In the genomic region with DNA sequence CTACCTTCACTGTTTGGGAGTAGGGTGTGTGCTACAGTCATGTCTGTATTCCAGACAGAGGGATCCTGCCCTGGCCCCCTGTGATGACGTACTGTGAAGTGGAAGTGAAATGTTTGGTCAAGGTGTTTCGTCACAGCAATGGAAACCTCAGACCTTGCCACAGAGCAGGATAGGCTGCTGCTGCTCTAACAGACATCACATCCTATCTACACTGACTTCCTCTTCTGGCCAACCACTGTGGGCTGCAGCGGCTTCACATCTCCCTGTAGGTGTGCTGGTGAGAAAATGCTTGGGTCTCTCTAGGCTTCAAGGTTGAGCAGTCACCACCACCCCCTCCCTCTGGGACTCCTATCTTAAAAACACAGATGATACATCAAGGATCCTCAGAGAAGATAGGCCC, we compare ENCODE assay signal across 9 mouse cellular contexts. TPM values are rescaled to one million over a fixed set of nuclear protein-coding genes. Genes with fewer than 3 reads are reported as not detected.
DNase-seq lines count a peak whose midpoint lies in the region; ATAC-seq and TF ChIP-seq lines count a peak whose summit lies in the region.
"Had no signal": no experiment of that assay in that cellular context is flagged by ENCODE, and none has a peak within 500 bp of the region (broad histone marks: within the 10 kb centered on the region; RNA-seq: fewer than 3 reads in every experiment).

No protein-coding gene starts in this region.

- 53% methylated on average over 3 of the region's 3 CpGs for WGBS in heart, embryonic 13.5 days
- WGBS in liver, embryonic 16.5 days (ENCODE audit: insufficient replicate concordance) = 5% methylated on average over 3 of the region's 3 CpGs

- H3K36me3 ChIP-seq in heart, embryonic 13.5 days = 0 out of 2 replicates have a peak, but pooled peaks cover 6% of the 10 kb centered on the region
- H3K36me3 ChIP-seq in MEL (ENCODE audit: control insufficient read depth in 1 of 2, insufficient read depth in 2 of 2, low read length in 2 of 2) = no peaks in the 10 kb centered on the region; a peak in 1 of 4 replicates
- no peaks in the 10 kb centered on the region for H3K36me3 ChIP-seq in liver, embryonic 16.5 days (ENCODE audit: control insufficient read depth, insufficient read depth)
- H3K36me3 ChIP-seq: hindbrain, embryonic 10.5 days had no signal

- TF ChIP-seq RAD21 in MEL (IDR thresholded peaks at IDR 0.05; ENCODE audit: low read depth, low read length) = no peak

- no peaks in the 10 kb centered on the region for H3K27me3 ChIP-seq in heart, embryonic 13.5 days (replicated peaks)
- H3K27me3 ChIP-seq in MEL (ENCODE audit: control insufficient read depth in 1 of 2, insufficient read depth in 2 of 2, low read length in 2 of 2) = peaks cover 6 to 11% of the 10 kb centered on the region in 2 experiments; a peak in 3 of 4 replicates
- H3K27me3 ChIP-seq in liver, embryonic 16.5 days (ENCODE audit: control insufficient read depth, insufficient read depth, low read depth, low read length) = no peaks in the 10 kb centered on the region

- no peaks in the 10 kb centered on the region for H3K9me3 ChIP-seq in heart, embryonic 13.5 days
- H3K9me3 ChIP-seq in MEL (replicated peaks; ENCODE audit: insufficient read depth, low read length) = no peaks in the 10 kb centered on the region
- H3K9me3 ChIP-seq in liver, embryonic 16.5 days (replicated peaks; ENCODE audit: control insufficient read depth, low read length) = no peaks in the 10 kb centered on the region
- H3K9me3 ChIP-seq: hindbrain, embryonic 10.5 days had no signal

- TF ChIP-seq POLR2A in MEL (IDR thresholded peaks at IDR 0.05; ENCODE audit: control insufficient read depth in 1 of 2, insufficient read depth in 1 of 2, low read depth in 1 of 2, low read length in 2 of 2, poor library complexity in 1 of 2) = no peak

- peak; percentile 57 to 63; a peak in 3 of 4 replicates for TF ChIP-seq EP300 in MEL (IDR thresholded peaks at IDR 0.05; ENCODE audit: low read depth in 1 of 2, low read length in 2 of 2)

- H3K4me2 ChIP-seq in heart, embryonic 13.5 days = no peak overlapping the region
- H3K4me2 ChIP-seq in liver, embryonic 16.5 days (ENCODE audit: low read depth, low read length) = no peak overlapping the region

- H3K9ac ChIP-seq in heart, embryonic 13.5 days = no peak overlapping the region
- no peak overlapping the region for H3K9ac ChIP-seq in MEL (ENCODE audit: control insufficient read depth, low read depth, low read length, poor library complexity, severe bottlenecking)
- H3K9ac ChIP-seq in liver, embryonic 16.5 days (ENCODE audit: low read depth, low read length) = no peak overlapping the region

- peaks cover 99% of the 10 kb centered on the region for H3K4me1 ChIP-seq in heart, embryonic 13.5 days
- peaks cover 4 to 11% of the 10 kb centered on the region in 2 experiments; a peak in 3 of 4 replicates for H3K4me1 ChIP-seq in MEL (ENCODE audit: control insufficient read depth in 1 of 2, insufficient read depth in 2 of 2, low read length in 2 of 2)
- peaks cover 48% of the 10 kb centered on the region for H3K4me1 ChIP-seq in liver, embryonic 16.5 days (ENCODE audit: control insufficient read depth, low read depth, low read length)

- H3K27ac ChIP-seq in heart, embryonic 13.5 days (replicated peaks) = peak overlapping the region; percentile 95
- no peak overlapping the region for H3K27ac ChIP-seq in MEL (ENCODE audit: control insufficient read depth, low read depth, low read length)
- peak overlapping the region; percentile 35 for H3K27ac ChIP-seq in liver, embryonic 16.5 days (ENCODE audit: low read length)

- H3K79me2 ChIP-seq in MEL (ENCODE audit: control insufficient read depth, insufficient read depth, low read length, poor library complexity) = no peaks in the 10 kb centered on the region

- TF ChIP-seq CTCF in MEL (IDR thresholded peaks at IDR 0.05 in 2 of 3, conservative IDR thresholded peaks at IDR 0.05 in 1 of 3; ENCODE audit: control insufficient read depth in 1 of 3, insufficient read depth in 1 of 3, low read depth in 2 of 3, low read length in 3 of 3, poor library complexity in 1 of 3, severe bottlenecking in 1 of 3) = no peak

- no peak for DNase-seq in heart, postnatal 4 days
- DNase-seq in MEL (ENCODE audit: low read depth, low spot score) = peak; percentile 83
- peak; percentile 86 to 88 for DNase-seq in spleen, postnatal 36 days (ENCODE audit: low spot score in 2 of 2)
- DNase-seq in urinary bladder, adult 18-20 months (ENCODE audit: low spot score in 2 of 2) = no peak
- DNase-seq in kidney, adult 8-10 months = no peak
- DNase-seq in ovary, postnatal 10 days (ENCODE audit: low spot score) = no peak

- no peak overlapping the region for H3K4me3 ChIP-seq in heart, embryonic 13.5 days
- H3K4me3 ChIP-seq in MEL (ENCODE audit: control insufficient read depth in 1 of 2, insufficient read depth in 1 of 2, low read depth in 2 of 2, low read length in 2 of 2) = no peak overlapping the region
- H3K4me3 ChIP-seq in liver, embryonic 16.5 days (ENCODE audit: low read depth, low read length) = no peak overlapping the region
- H3K4me3 ChIP-seq: hindbrain, embryonic 10.5 days had no signal

- ATAC-seq in heart, embryonic 13.5 days (ENCODE audit: extremely low read depth, insufficient number of reproducible peaks, low FRiP score, low TSS enrichment) = no peak
- ATAC-seq in liver, embryonic 16.5 days (ENCODE audit: low read depth) = no peak; the same call in 1 of the 2 replicates

TF ChIP-seq in MEL, 35 proteins besides CTCF, POLR2A, EP300 and RAD21:
- TF ChIP-seq TCF12 (IDR thresholded peaks at IDR 0.05; ENCODE audit: low read depth, low read length) (peak; percentile 35; the same call in 1 of the 2 replicates), HCFC1 (IDR thresholded peaks at IDR 0.05; ENCODE audit: low read depth, low read length) (peak; percentile 56), ETS1 (IDR thresholded peaks at IDR 0.05; ENCODE audit: low read depth, low read length) (peak; percentile 56; the same call in 1 of the 2 replicates), GATA1 (IDR thresholded peaks at IDR 0.05; ENCODE audit: low read depth, low read length) (peak; percentile 45; the same call in 1 of the 2 replicates), GABPA (IDR thresholded peaks at IDR 0.05; ENCODE audit: low read depth, low read length) (peak; percentile 35; the same call in 1 of the 2 replicates), RCOR1 (IDR thresholded peaks at IDR 0.05; ENCODE audit: low read depth, low read length) (peak; percentile 72; the same call in 1 of the 2 replicates), TBP (IDR thresholded peaks at IDR 0.05; ENCODE audit: low read depth, low read length) (0 out of 2 replicates have a peak, but pooled peaks have one; percentile 12), SMC3 (IDR thresholded peaks at IDR 0.05; ENCODE audit: low read depth, low read length) (no peak), MYB (IDR thresholded peaks at IDR 0.05; ENCODE audit: low read depth, low read length) (0 out of 2 replicates have a peak, but pooled peaks have one; percentile 18), ZNF384 (IDR thresholded peaks at IDR 0.05; ENCODE audit: low read depth, low read length) (no peak), UBTF (IDR thresholded peaks at IDR 0.05; ENCODE audit: borderline replicate concordance, insufficient read depth, low read depth, low read length) (no peak), MAFK (IDR thresholded peaks at IDR 0.05; ENCODE audit: borderline replicate concordance, low read depth, low read length) (no peak), CHD1 (IDR thresholded peaks at IDR 0.05; ENCODE audit: low read depth, low read length) (no peak)

RNA-seq across cellular contexts. Expression of a gene that starts 29.2 kb away (rescaled TPM):
- 12.9 and 13.0 TPM in 2 replicates for polyA plus RNA-seq in heart, embryonic 13.5 days (2015; fragmentation: Nextera tagmentation; extraction: Ambion mirVana)
- 10 to 100 TPM; 42.6 to 44.4 TPM for total RNA-seq in heart, postnatal 4 days (2021)
- 0.04 and 0.10 TPM in 2 replicates for total RNA-seq in MEL (2012; rRNA removed)
- under 1 TPM in 1 of 2 experiments, not detected in 1; 0.06 TPM for polyA plus RNA-seq in MEL (2012; ENCODE audit: insufficient read depth in 1 of 2, insufficient read length in 2 of 2, low read depth in 1 of 2, low replicate concordance in 2 of 2, missing spikeins in 1 of 2)
- polyA plus RNA-seq in liver, embryonic 16.5 days (2015; fragmentation: Nextera tagmentation; extraction: Ambion mirVana) = 2.9 and 3.0 TPM in 2 replicates

RNA-seq across cellular contexts. Expression of a gene that starts 45.4 kb away (rescaled TPM):
- polyA plus RNA-seq in heart, embryonic 13.5 days (2015; fragmentation: Nextera tagmentation; extraction: Ambion mirVana) = 0.40 and 0.52 TPM in 2 replicates
- total RNA-seq in heart, postnatal 4 days (2021) = under 1 TPM in 1 of 2 experiments, not detected in 1; 0.17 TPM
- total RNA-seq in MEL (2012; rRNA removed) = not detected in 2 replicates
- polyA plus RNA-seq in MEL (2012; ENCODE audit: insufficient read depth in 1 of 2, insufficient read length in 2 of 2, low read depth in 1 of 2, low replicate concordance in 2 of 2, missing spikeins in 1 of 2) = under 1 TPM in 1 of 2 experiments, not detected in 1; 0.11 TPM
- polyA plus RNA-seq in liver, embryonic 16.5 days (2015; fragmentation: Nextera tagmentation; extraction: Ambion mirVana) = 0.04 TPM in 1 of 2 replicates, not detected in the other

RNA-seq across cellular contexts. Expression of a gene that starts 46.2 kb away (rescaled TPM):
- 37.4 and 41.5 TPM in 2 replicates for polyA plus RNA-seq in heart, embryonic 13.5 days (2015; fragmentation: Nextera tagmentation; extraction: Ambion mirVana)
- total RNA-seq in heart, postnatal 4 days (2021) = 10 to 100 TPM; 36.5 to 41.4 TPM
- total RNA-seq in MEL (2012; rRNA removed) = 21.6 and 24.7 TPM in 2 replicates
- 10 to 100 TPM in 1 of 2 experiments, not detected in 1; 46.4 TPM for polyA plus RNA-seq in MEL (2012; ENCODE audit: insufficient read depth in 1 of 2, insufficient read length in 2 of 2, low read depth in 1 of 2, low replicate concordance in 2 of 2, missing spikeins in 1 of 2)
- 6.5 and 8.0 TPM in 2 replicates for polyA plus RNA-seq in liver, embryonic 16.5 days (2015; fragmentation: Nextera tagmentation; extraction: Ambion mirVana)

RNA-seq across cellular contexts. Expression of a gene that starts 51.6 kb away (rescaled TPM):
- 248 and 251 TPM in 2 replicates for polyA plus RNA-seq in heart, embryonic 13.5 days (2015; fragmentation: Nextera tagmentation; extraction: Ambion mirVana)
- 100 to 1,000 TPM; 197 to 201 TPM for total RNA-seq in heart, postnatal 4 days (2021)
- total RNA-seq in MEL (2012; rRNA removed) = 216 and 243 TPM in 2 replicates
- polyA plus RNA-seq in MEL (2012; ENCODE audit: insufficient read depth in 1 of 2, insufficient read length in 2 of 2, low read depth in 1 of 2, low replicate concordance in 2 of 2, missing spikeins in 1 of 2) = 100 to 1,000 TPM in 1 of 2 experiments, not detected in 1; 339 TPM
- 309 and 359 TPM in 2 replicates for polyA plus RNA-seq in liver, embryonic 16.5 days (2015; fragmentation: Nextera tagmentation; extraction: Ambion mirVana)

Comparison
In these comparisons a context has a peak if more than half of its experiments do, and no peak if none do; other contexts are left out.
1. DNase-seq: peak in MEL (single experiment) and spleen, postnatal 36 days (2 of 2); none in heart, postnatal 4 days (single experiment), urinary bladder, adult 18-20 months (0 of 2), kidney, adult 8-10 months (0 of 2) and ovary, postnatal 10 days (single experiment).